In the genomic region with DNA sequence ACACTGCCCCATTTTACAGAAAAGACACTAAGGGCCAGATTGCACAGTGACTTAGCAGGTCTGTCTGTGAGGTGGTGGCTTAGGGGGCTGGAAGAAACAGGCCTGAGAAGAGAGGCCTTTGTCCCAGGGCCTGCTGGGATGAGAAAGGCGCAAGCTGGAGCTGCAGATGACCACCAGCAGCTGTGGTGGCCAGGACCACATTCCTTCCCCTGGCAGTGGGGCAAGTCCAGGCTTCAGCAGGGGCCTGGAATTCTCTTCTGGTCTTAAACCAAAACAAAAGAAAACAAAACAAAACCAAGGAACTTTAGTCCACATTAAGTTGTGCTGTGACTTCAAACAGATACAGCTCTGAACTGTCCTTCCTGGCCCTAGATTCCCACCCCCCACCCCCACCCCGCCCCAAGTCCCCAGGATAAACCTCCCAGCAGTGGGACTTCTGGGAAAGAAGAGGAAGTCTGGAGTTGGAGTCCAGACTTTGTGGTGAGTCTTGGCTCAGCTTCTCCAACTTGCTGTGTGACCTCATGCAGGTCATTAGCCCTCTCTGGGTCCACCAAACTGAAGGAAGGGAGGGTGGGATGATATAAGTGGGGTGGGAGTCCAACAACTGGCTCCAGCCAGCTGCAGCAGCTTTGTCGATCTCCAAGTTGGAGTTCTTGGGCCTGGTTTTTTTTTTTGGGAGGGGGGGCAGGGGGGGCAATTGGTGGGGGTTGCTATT, we compare ENCODE assay signal across 8 mouse cellular contexts. TPM values are rescaled to one million over a fixed set of nuclear protein-coding genes. Genes with fewer than 3 reads are reported as not detected.
DNase-seq lines count a peak whose midpoint lies in the region; ATAC-seq and TF ChIP-seq lines count a peak whose summit lies in the region.

No protein-coding gene starts in this region.

- 46% methylated on average over 3 of the region's 3 CpGs for WGBS in lung, embryonic 14.5 days
- 33% methylated on average over 3 of the region's 3 CpGs for WGBS in lung, adult 2 months
- WGBS in neural tube, embryonic 14.5 days: 51% methylated on average over 3 of the region's 3 CpGs

- H3K9me3 ChIP-seq in lung, embryonic 14.5 days (ENCODE audit: low read depth, low read length): no peaks in the 10 kb centered on the region
- H3K9me3 ChIP-seq in neural tube, embryonic 14.5 days (ENCODE audit: control insufficient read depth, low read length): no peaks in the 10 kb centered on the region

- no peak for TF ChIP-seq CTCF in lung, embryonic 14.5 days (IDR thresholded peaks at IDR 0.05; ENCODE audit: low read depth)
- no peak for TF ChIP-seq CTCF in lung, adult 2 months (IDR thresholded peaks at IDR 0.05; ENCODE audit: insufficient read depth, low read length)

- no peaks in the 10 kb centered on the region for H3K36me3 ChIP-seq in lung, embryonic 14.5 days (ENCODE audit: insufficient read depth)
- H3K36me3 ChIP-seq in neural tube, embryonic 14.5 days (ENCODE audit: control insufficient read depth, insufficient read depth, low read length): no peaks in the 10 kb centered on the region

- H3K4me1 ChIP-seq in lung, embryonic 14.5 days (ENCODE audit: insufficient read depth): peaks cover 13% of the 10 kb centered on the region
- H3K4me1 ChIP-seq in lung, adult 2 months (ENCODE audit: control insufficient read depth, insufficient read depth, low read length): peaks cover 14% of the 10 kb centered on the region
- H3K4me1 ChIP-seq in neural tube, embryonic 14.5 days (ENCODE audit: control insufficient read depth, insufficient read depth, low read length): 0 out of 2 replicates have a peak, but pooled peaks cover 4% of the 10 kb centered on the region

- H3K27me3 ChIP-seq in lung, embryonic 14.5 days (ENCODE audit: insufficient read depth, low read length): no peaks in the 10 kb centered on the region
- no peaks in the 10 kb centered on the region for H3K27me3 ChIP-seq in neural tube, embryonic 14.5 days (ENCODE audit: control insufficient read depth, insufficient read depth, low read length)

- H3K9ac ChIP-seq in lung, embryonic 14.5 days: peak overlapping the region; percentile 32
- H3K9ac ChIP-seq in neural tube, embryonic 14.5 days (replicated peaks; ENCODE audit: low read depth, low read length): no peak overlapping the region

- peak overlapping the region; percentile 98 for H3K27ac ChIP-seq in lung, embryonic 14.5 days (ENCODE audit: low read depth)
- H3K27ac ChIP-seq in neural tube, embryonic 14.5 days (ENCODE audit: low read depth, low read length): peak overlapping the region; percentile 62

- peak; percentile 71 for DNase-seq in lung, embryonic 14.5 days
- DNase-seq in lung, adult 2 months: no peak
- DNase-seq in gastrocnemius, postnatal 14 days: peak; percentile 55
- DNase-seq in kidney, postnatal 36 days: peak; percentile 22 to 32
- DNase-seq in T-cell, adult 2 months (ENCODE audit: low spot score): no peak
- DNase-seq in layer of hippocampus, adult 11-12 months (ENCODE audit: low spot score): no peak
- no peak for DNase-seq in left cerebral cortex, postnatal 14 days (ENCODE audit: low spot score in 2 of 2)

- H3K4me2 ChIP-seq in lung, embryonic 14.5 days: peak overlapping the region; percentile 46
- H3K4me2 ChIP-seq in neural tube, embryonic 14.5 days (ENCODE audit: low read depth, low read length): no peak overlapping the region

- no peak overlapping the region for H3K4me3 ChIP-seq in lung, embryonic 14.5 days (ENCODE audit: low read depth, low read length)
- no peak overlapping the region for H3K4me3 ChIP-seq in lung, adult 2 months (replicated peaks; ENCODE audit: extremely low read depth, low read depth, low read length)
- H3K4me3 ChIP-seq in neural tube, embryonic 14.5 days (ENCODE audit: low read depth, low read length): no peak overlapping the region

- intact Hi-C loops in gastrocnemius, postnatal 14 days (cut with DNase I; ENCODE audit: low total_unique reads): no loop called here
- intact Hi-C loops in left cerebral cortex, postnatal 14 days (cut with DNase I): no loop called here

- peak; percentile 35 for ATAC-seq in lung, embryonic 14.5 days (ENCODE audit: insufficient read depth)
- ATAC-seq in neural tube, embryonic 14.5 days (ENCODE audit: low read depth): no peak

- TF ChIP-seq POLR2A in lung, adult 2 months (IDR thresholded peaks at IDR 0.05; ENCODE audit: borderline replicate concordance, extremely low read depth, low read depth, low read length): no peak

RNA-seq across cellular contexts. Expression of a gene that starts 13.4 kb away (rescaled TPM):
- polyA plus RNA-seq in lung, embryonic 14.5 days (2014; fragmentation: Nextera tagmentation; extraction: Ambion mirVana): 96.3 and 101 TPM in 2 replicates
- 91.7 and 109 TPM in 2 replicates for polyA plus RNA-seq in lung, adult 2 months (2012; rRNA removed)
- total RNA-seq in gastrocnemius, postnatal 14 days (2021): 10 to 100 TPM; 53.8 to 63.9 TPM
- 18.5 and 19.6 TPM in 2 replicates for polyA plus RNA-seq in neural tube, embryonic 14.5 days (2014; fragmentation: Nextera tagmentation; extraction: Ambion mirVana)
- total RNA-seq in left cerebral cortex, postnatal 14 days (2021): 10 to 100 TPM; 27.3 to 34.8 TPM

Comparison
In these comparisons a context has a peak if more than half of its experiments do, and no peak if none do; other contexts are left out.
1. DNase-seq: peak in lung, embryonic 14.5 days (single experiment), gastrocnemius, postnatal 14 days (single experiment) and kidney, postnatal 36 days (2 of 2); none in lung, adult 2 months (single experiment), T-cell, adult 2 months (single experiment), layer of hippocampus, adult 11-12 months (single experiment) and left cerebral cortex, postnatal 14 days (0 of 2).